Mouse (Mus musculus) adrenal gland, postnatal 0 days (tissue): ENCODE results near the gene Tmem240. TPM values are rescaled to one million over a fixed set of nuclear protein-coding genes. Genes with fewer than 3 reads are reported as not detected.

Experiments used
- microRNA-seq: library from miRNA; unstranded; fragments of <30 nt; microRNA quantifications from one replicate; pipeline ENCODE4, GENCODE M21; 2016; ENCODE audit warnings: borderline replicate concordance; ENCODE audit not compliant: insufficient number of aligned reads
- polyA plus RNA-seq: library from polyadenylated mRNA; unstranded; fragments of >200 nt; fragmentation: Nextera tagmentation; extraction: Ambion mirVana; gene quantifications from 2 replicates; pipeline ENCODE4 v1.2.1, GENCODE M21; 2015

The Tmem240 gene
- polyA plus RNA-seq, result 0.79 and 1.4 TPM in 2 replicates

DNA sequence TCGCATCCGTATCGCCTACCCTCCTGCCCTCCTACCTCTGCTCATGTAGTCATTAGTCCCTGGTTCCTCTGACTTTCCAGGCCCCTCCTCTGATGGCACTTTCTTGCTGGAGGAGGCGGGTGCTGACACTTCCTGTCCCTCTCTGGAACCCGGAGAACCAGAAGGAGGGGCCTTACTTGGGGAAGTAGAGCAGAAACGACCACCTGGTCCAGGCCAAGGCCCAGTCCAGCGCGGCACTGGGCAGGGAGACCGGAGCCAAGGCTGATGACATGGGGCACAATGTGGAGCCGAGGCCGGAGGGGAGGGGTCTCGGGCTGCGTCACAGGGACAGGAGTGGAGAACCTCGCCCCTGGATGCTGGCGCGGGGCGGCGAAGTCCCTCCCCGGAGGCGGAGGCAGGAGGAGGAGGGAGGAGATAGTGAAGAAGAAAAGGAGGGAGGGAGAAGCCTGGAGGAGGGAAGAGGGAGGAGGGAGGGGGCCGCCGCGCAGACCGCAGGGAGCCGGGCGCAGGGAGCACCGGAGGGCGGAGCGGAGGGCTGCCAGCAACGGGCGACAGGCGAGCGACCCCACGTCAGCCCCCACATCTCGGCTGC, at the start of gene Tmem240:
TSS of gene Tmem240 (plus strand) at position 451 of the 592 bp plus-strand sequence.

GRCm38 (mm10) chr4:155694111-155694481, 40.5 kb upstream of the Tmem240 start, which contains the start of gene Fndc10:
Fndc10 (plus strand) TSS chr4:155694342.

GRCm38 (mm10) chr4:155704721-155705591, 29.6 kb upstream of the Tmem240 start, which contains the start of gene Ssu72:
Ssu72 (plus strand) TSS chr4:155704800.

GRCm38 (mm10) chr4:155760613-155761355, 26.2 kb downstream of the Tmem240 start, which contains the start of gene Atad3a:
Atad3a (minus strand) TSS chr4:155761093.

DNA sequence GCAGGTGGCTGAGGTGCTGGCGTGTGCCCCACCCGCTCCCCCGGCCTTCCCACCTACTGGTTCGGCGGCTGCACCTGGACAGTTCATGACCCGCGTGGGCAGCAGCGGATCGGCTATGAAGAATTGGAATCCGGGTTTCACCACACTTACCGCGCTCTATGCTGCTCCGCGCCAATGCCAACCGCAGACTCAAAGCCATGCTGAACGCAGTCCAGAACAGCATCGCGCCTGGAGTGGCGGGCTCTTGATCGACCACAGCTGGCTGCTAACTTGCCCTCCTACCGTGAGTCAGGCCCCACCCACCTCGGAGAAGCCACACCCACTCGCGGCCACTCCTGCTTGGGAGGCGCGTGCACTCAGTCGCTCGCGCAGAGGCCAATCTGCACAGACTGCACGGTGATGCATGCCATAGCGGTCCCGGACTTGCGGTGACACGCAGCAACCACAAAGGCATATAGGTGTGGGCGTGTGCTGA, 39.7 kb downstream of the Tmem240 start, which contains the start of gene Vwa1:
TSS of gene Vwa1 (minus strand) at position 419 of the 475 bp plus-strand sequence.

DNA sequence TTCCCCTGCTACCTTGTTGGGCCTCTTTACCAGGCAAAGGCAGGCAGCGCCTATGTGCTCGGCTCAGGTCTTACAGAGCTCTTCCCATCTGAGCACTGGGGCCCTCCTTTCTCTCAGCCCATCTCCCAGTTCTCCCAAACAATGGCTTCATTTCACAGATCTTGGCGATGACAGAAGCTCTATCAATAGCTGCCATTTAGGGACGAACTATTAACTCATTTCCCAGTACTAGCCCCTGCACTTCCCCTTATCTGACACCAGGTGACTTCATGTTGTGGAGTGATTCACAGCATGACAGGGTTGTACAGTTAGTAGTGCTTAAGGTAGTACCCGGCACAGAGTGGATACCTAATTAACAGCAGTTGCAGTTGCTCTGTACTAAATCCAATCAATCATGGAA, 51.2 kb downstream of the Tmem240 start, which contains the start of gene Tmem88b:
TSS of gene Tmem88b (minus strand) at position 56 of the 400 bp plus-strand sequence.

DNA sequence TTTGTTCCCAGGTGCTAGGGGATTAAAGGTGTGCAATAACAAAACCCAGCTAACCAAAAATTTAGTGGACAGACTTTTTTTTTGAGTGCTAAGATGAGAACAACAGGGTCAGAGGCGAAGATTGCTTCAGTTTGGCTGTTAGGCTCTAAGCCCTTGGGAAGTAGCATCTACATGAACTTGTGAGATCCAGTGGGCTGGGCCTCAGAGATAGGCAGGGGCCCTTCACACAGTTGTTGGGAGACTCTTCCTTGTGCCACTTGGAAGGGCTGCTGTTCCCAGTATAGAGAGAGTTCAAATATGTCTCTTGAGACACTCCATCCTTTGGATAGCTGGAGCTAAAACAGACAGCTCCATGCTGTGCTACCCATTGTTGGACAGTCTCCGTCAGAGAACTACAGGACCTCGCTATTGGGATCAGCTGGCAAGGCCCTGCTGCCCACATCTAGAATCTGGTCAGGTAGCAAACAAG, 55.5 kb downstream of the Tmem240 start, which contains the start of gene Ankrd65:
TSS of gene Ankrd65 (plus strand) at position 419 of the 469 bp plus-strand sequence.

Small RNA genes within 50 kb of the gene (microRNA-seq; reads per million reads assigned to microRNA genes)
- not detected for gene Gm27743

Other genes with a start within 250 kb of the Tmem240 start
- 289 and 296 TPM in 2 replicates for gene Gnb1, start 243.4 kb upstream of the Tmem240 start, polyA plus RNA-seq
- gene Nadk, start 172.4 kb upstream of the Tmem240 start, polyA plus RNA-seq, result 69.7 and 136 TPM in 2 replicates
- 5.8 and 7.8 TPM in 2 replicates for gene Slc35e2, start 133.4 kb upstream of the Tmem240 start, polyA plus RNA-seq
- 40.5 and 62.6 TPM in 2 replicates for gene Cdk11b, start 109.9 kb upstream of the Tmem240 start, polyA plus RNA-seq
- not detected in 2 replicates for gene Gm10563, start 89.4 kb upstream of the Tmem240 start, polyA plus RNA-seq
- gene Mmp23, start 81.4 kb upstream of the Tmem240 start, polyA plus RNA-seq, result 73.1 and 96.3 TPM in 2 replicates
- gene Mib2, start 65.6 kb upstream of the Tmem240 start, polyA plus RNA-seq, result 22.3 and 24.1 TPM in 2 replicates
- 26.3 and 55.7 TPM in 2 replicates for gene Fndc10, start 40.5 kb upstream of the Tmem240 start, polyA plus RNA-seq
- gene Ssu72, start 30.0 kb upstream of the Tmem240 start, polyA plus RNA-seq, result 224 and 227 TPM in 2 replicates
- gene Atad3a, start 26.3 kb downstream of the Tmem240 start, polyA plus RNA-seq, result 32.3 and 51.0 TPM in 2 replicates
- 8.0 and 13.1 TPM in 2 replicates for gene Vwa1, start 39.9 kb downstream of the Tmem240 start, polyA plus RNA-seq
- 0.19 and 0.60 TPM in 2 replicates for gene Tmem88b, start 51.1 kb downstream of the Tmem240 start, polyA plus RNA-seq
- 0.15 TPM in 1 of 2 replicates, not detected in the other for gene Ankrd65, start 55.6 kb downstream of the Tmem240 start, polyA plus RNA-seq
- 301 and 408 TPM in 2 replicates for gene Mrpl20, start 68.1 kb downstream of the Tmem240 start, polyA plus RNA-seq
- gene Ccnl2, start 77.7 kb downstream of the Tmem240 start, polyA plus RNA-seq, result 73.0 and 127 TPM in 2 replicates
- 316 and 348 TPM in 2 replicates for gene Aurkaip1, start 96.5 kb downstream of the Tmem240 start, polyA plus RNA-seq
- gene Mxra8, start 104.9 kb downstream of the Tmem240 start, polyA plus RNA-seq, result 159 and 249 TPM in 2 replicates
- 11.9 and 14.2 TPM in 2 replicates for gene Dvl1, start 112.6 kb downstream of the Tmem240 start, polyA plus RNA-seq
- gene Tas1r3, start 128.6 kb downstream of the Tmem240 start, polyA plus RNA-seq, result 0.14 and 0.16 TPM in 2 replicates
- 7.7 and 9.1 TPM in 2 replicates for gene Cptp, start 134.6 kb downstream of the Tmem240 start, polyA plus RNA-seq
- gene Ints11, start 134.7 kb downstream of the Tmem240 start, polyA plus RNA-seq, result 30.5 and 36.0 TPM in 2 replicates
- gene Pusl1, start 157.0 kb downstream of the Tmem240 start, polyA plus RNA-seq, result 26.3 and 34.6 TPM in 2 replicates
- gene Acap3, start 157.0 kb downstream of the Tmem240 start, polyA plus RNA-seq, result 10.5 and 15.9 TPM in 2 replicates
- 79.0 and 89.5 TPM in 2 replicates for gene Ube2j2, start 209.0 kb downstream of the Tmem240 start, polyA plus RNA-seq
- gene C1qtnf12, start 227.5 kb downstream of the Tmem240 start, polyA plus RNA-seq, result 56.5 and 78.7 TPM in 2 replicates